Mouse (Mus musculus) embryonic fibroblast, embryonic 13.5 days (primary cell): Measurements from ENCODE around the gene Porcn.

Experiments
- CTCF ChIP-seq: IDR thresholded peaks from 2 replicates; pipeline ENCODE4 v1.5.1; 2011; ENCODE audit warnings: mild to moderate bottlenecking, control low read depth, low read length, moderate library complexity, borderline replicate concordance; ENCODE audit not compliant: insufficient read depth
- POLR2A ChIP-seq: IDR thresholded peaks from 2 replicates; pipeline ENCODE4 v1.6.1; 2011; ENCODE audit warnings: low read depth, mild to moderate bottlenecking, control low read depth, low read length, moderate library complexity

DNA sequence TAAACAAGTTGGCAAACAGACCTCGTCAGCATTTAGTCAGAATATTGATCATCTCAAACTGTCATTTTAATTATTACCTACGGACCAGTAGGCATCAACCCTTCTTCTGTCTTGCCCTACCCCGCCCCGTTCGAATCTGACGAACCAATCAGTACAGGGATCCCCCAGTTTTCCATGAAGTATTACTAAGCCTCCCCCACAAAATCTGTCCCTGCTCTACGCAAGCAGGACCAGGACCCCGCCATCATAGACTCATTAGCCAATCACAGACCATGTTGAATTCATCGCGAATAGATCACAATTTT lies 13.0 kb downstream of the Porcn start, which contains the start of gene Ebp:
- TF ChIP-seq POLR2A (no peak), CTCF (no peak)
